In the genomic region with DNA sequence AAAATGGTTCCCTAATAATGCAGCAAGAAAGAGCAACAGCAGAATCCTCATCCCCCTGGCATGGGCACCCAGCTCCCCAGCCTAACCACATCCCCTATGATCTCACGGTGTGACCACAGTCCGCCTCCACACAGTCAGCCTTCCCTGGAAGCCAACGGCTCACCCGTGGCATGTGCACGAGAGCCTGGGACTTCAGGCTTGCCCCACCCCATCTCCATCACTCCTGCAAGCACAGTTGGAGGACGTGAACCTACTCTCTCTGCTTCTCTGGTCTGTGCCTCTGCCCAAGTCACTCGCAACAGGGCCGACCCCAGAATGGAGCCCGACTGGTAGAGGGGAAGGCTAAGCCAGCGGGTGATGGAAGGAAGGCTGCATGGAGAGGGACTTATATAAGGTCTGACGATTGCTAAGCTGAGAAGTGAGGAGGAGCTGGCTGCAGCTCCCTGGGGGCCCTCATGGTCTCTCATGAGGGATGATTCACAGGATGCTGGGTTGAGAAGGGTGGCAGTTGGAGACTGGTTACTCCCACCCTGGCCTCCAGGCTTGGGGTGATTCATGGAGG, we compare ENCODE assay signal across 13 mouse cellular contexts. TPM values are rescaled to one million over a fixed set of nuclear protein-coding genes. Genes with fewer than 3 reads are reported as not detected.
DNase-seq lines count a peak whose midpoint lies in the region; ATAC-seq lines count a peak whose summit lies in the region.
"Had no signal": no experiment of that assay in that cellular context is flagged by ENCODE, and none has a peak within 500 bp of the region (broad histone marks: within the 10 kb centered on the region; RNA-seq: fewer than 3 reads in every experiment).

No protein-coding gene starts in this region.

- WGBS in limb, embryonic 13.5 days = 86% methylated on average over 11 of the region's 11 CpGs
- 91% methylated on average over 11 of the region's 11 CpGs for WGBS in hindbrain, embryonic 14.5 days

- intact Hi-C loops in left cerebral cortex, postnatal 36 days (cut with DNase I) = no loop called here
- intact Hi-C loops in left cerebral cortex, postnatal 14 days (cut with DNase I) = no loop called here

- peaks cover 66% of the 10 kb centered on the region for H3K4me1 ChIP-seq in limb, embryonic 13.5 days
- H3K4me1 ChIP-seq in hindbrain, embryonic 14.5 days (replicated peaks; ENCODE audit: control insufficient read depth, insufficient read depth, low read length) = peaks cover 12% of the 10 kb centered on the region

- no peak overlapping the region for H3K4me2 ChIP-seq in limb, embryonic 13.5 days (replicated peaks)
- no peak overlapping the region for H3K4me2 ChIP-seq in hindbrain, embryonic 14.5 days (replicated peaks)
- H3K4me2 ChIP-seq: neural tube, embryonic 12.5 days had no signal

- no peak overlapping the region for H3K4me3 ChIP-seq in limb, embryonic 13.5 days
- no peak overlapping the region for H3K4me3 ChIP-seq in hindbrain, embryonic 14.5 days (replicated peaks; ENCODE audit: low read length)
- H3K4me3 ChIP-seq: forebrain, embryonic 10.5 days; neural tube, embryonic 12.5 days had no signal

- DNase-seq in adrenal gland, adult 2 months = peak; percentile 27
- DNase-seq in adrenal gland, postnatal 4 days (ENCODE audit: low spot score in 2 of 2) = no peak
- DNase-seq in left cerebral cortex, postnatal 36 days (ENCODE audit: low spot score in 2 of 2) = peak; percentile 55 to 69
- DNase-seq in left cerebral cortex, postnatal 14 days (ENCODE audit: low spot score in 2 of 2) = no peak
- DNase-seq in brain, adult 2 months (ENCODE audit: low read depth, low spot score) = peak; percentile 82
- no peak for DNase-seq in hindbrain, embryonic 14.5 days (ENCODE audit: low spot score)
- DNase-seq: lung, adult 18-20 months had no signal

- no peak overlapping the region for H3K9ac ChIP-seq in limb, embryonic 13.5 days
- no peak overlapping the region for H3K9ac ChIP-seq in hindbrain, embryonic 14.5 days
- H3K9ac ChIP-seq: neural tube, embryonic 12.5 days had no signal

- H3K36me3 ChIP-seq in limb, embryonic 13.5 days = peaks cover 43% of the 10 kb centered on the region
- 0 out of 2 replicates have a peak, but pooled peaks cover 4% of the 10 kb centered on the region for H3K36me3 ChIP-seq in hindbrain, embryonic 14.5 days (replicated peaks; ENCODE audit: control insufficient read depth, insufficient read depth)
- H3K36me3 ChIP-seq: G1E had no signal

- peak overlapping the region; percentile 49; the same call in 1 of the 2 replicates for H3K27ac ChIP-seq in limb, embryonic 13.5 days
- no peak overlapping the region for H3K27ac ChIP-seq in hindbrain, embryonic 14.5 days
- H3K27ac ChIP-seq: forebrain, embryonic 10.5 days; neural tube, embryonic 12.5 days had no signal

- no peak for ATAC-seq in limb, embryonic 13.5 days (ENCODE audit: low FRiP score, low read depth)
- ATAC-seq in monocyte, adult 5-6 weeks (replicated peaks; ENCODE audit: insufficient number of reproducible peaks, low FRiP score, low TSS enrichment, poor library complexity, severe bottlenecking) = no peak
- no peak for ATAC-seq in hindbrain, embryonic 14.5 days (ENCODE audit: low FRiP score)
- ATAC-seq: intestine, embryonic 16.5 days had no signal

- H3K27me3 ChIP-seq in limb, embryonic 13.5 days = no peaks in the 10 kb centered on the region
- no peaks in the 10 kb centered on the region for H3K27me3 ChIP-seq in hindbrain, embryonic 14.5 days (ENCODE audit: control insufficient read depth, insufficient read depth, low read length)
- H3K27me3 ChIP-seq: neural tube, embryonic 12.5 days had no signal

- no peaks in the 10 kb centered on the region for H3K9me3 ChIP-seq in limb, embryonic 13.5 days
- H3K9me3 ChIP-seq in hindbrain, embryonic 14.5 days (ENCODE audit: control insufficient read depth, low read length) = no peaks in the 10 kb centered on the region
- H3K9me3 ChIP-seq: forebrain, embryonic 10.5 days; G1E; neural tube, embryonic 12.5 days had no signal

RNA-seq across cellular contexts. Expression of a gene that starts 5.6 kb away (rescaled TPM):
- total RNA-seq in adrenal gland, adult 2 months (2021) = 10 to 100 TPM; 24.0 to 48.3 TPM
- polyA plus RNA-seq in adrenal gland, adult 2 months (2012; rRNA removed) = 32.5 and 35.7 TPM in 2 replicates
- 10 to 100 TPM; 41.9 to 51.7 TPM for total RNA-seq in adrenal gland, postnatal 4 days (2021)
- 1 to 10 TPM; 1.5 to 2.2 TPM for total RNA-seq in left cerebral cortex, postnatal 36 days (2021)
- 1 to 10 TPM; 3.1 to 3.6 TPM for total RNA-seq in left cerebral cortex, postnatal 14 days (2021)
- 69.7 and 76.0 TPM in 2 replicates for polyA plus RNA-seq in limb, embryonic 13.5 days (2015; fragmentation: Nextera tagmentation; extraction: Ambion mirVana)
- total RNA-seq in monocyte, adult 5-6 weeks (2017) = 1.9 to 5.8 TPM (median 2.8 TPM) in 3 replicates
- 12.2 and 14.1 TPM in 2 replicates for polyA plus RNA-seq in hindbrain, embryonic 14.5 days (2014; fragmentation: Nextera tagmentation; extraction: Ambion mirVana)
- polyA plus RNA-seq: G1E had no signal

Comparison
In these comparisons a context has a peak if more than half of its experiments do, and no peak if none do; other contexts are left out.
1. DNase-seq: peak in adrenal gland, adult 2 months (single experiment), left cerebral cortex, postnatal 36 days (2 of 2) and brain, adult 2 months (single experiment); none in adrenal gland, postnatal 4 days (0 of 2), left cerebral cortex, postnatal 14 days (0 of 2) and hindbrain, embryonic 14.5 days (single experiment).